Mouse (Mus musculus): ENCODE measurements around the gene Acly.

Acly gene

DNA sequence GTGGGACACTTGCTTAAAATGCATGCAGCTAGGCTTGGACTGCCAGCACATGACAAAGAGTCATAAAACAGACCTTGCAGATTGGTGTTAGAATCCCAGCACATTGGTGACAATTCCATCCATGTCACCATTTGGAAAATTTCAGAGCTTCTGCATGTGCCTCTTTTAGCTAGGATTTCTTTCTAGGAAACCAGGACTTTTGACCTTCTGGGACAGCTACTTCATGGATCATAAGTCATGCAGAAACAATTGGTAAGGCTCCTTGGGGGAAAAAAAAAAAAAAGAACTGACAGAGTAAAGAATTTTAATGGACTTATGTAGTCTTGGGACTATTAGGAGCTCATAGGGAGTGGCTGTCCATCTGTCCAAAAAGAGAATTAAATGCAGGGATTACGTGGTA, 89.9 kb downstream of the Acly start:
- DNase-seq: no peak

DNA sequence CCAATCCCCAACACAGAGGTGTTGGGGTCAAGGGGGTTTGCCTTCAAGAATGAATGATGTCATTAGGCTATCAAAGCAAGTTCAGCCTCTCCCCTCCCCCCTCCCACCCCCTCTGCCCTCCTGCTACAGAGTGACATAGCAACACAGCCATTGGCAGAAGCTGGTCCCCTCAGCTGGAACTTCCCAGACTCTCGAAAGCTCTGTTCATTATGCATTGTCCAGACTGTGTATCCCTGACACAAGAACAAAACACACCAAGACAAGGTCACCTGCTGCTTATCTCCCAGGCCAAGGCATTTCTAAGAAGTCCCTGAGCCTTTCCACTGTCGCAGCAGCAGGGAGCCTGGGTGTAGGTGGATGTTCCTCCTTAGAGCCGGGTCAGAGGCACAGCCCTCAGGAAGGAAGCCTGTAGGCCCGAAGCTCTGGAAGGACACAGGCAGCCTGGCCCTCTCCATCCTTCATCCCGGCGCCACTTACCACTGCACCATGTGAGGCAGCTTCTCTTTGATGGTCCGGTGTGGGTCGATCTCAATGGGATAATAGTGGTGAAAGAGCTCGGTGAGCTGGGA, 92.0 kb downstream of the Acly start:
- DNase-seq: no peak

- DNase-seq: no peak
These were observed 95.8 kb downstream of the Acly start for GRCm38 (mm10) chr11:100432002-100432401.

GRCm38 (mm10) chr11:100430052-100430451, 97.7 kb downstream of the Acly start:
- DNase-seq: no peak

- DNase-seq: no peak
These were observed 99.1 kb downstream of the Acly start for GRCm38 (mm10) chr11:100428612-100429199.

GRCm38 (mm10) chr11:100426820-100427219, 101.0 kb downstream of the Acly start:
- DNase-seq: no peak
